Mouse (Mus musculus) midbrain, postnatal 0 days (tissue): ENCODE data around the gene Plau. TPM values are rescaled to one million over a fixed set of nuclear protein-coding genes. Genes with fewer than 3 reads are reported as not detected.

ENCODE experiments used
- ATAC-seq: fragments of 200-750 bp; cut with Nextera tagmentation; 2 replicates; pipeline ENCODE4 v1.8.0; 2017; ENCODE audit warnings: moderate number of reproducible peaks, mild to moderate bottlenecking, moderate TSS enrichment, moderate library complexity; ENCODE audit not compliant: low FRiP score
- DNase-seq: peaks from one replicate; pipeline ENCODE4 v3.0.0-alpha.2; 2015; ENCODE audit warnings: low spot score
- H3K27ac ChIP-seq: fragments of 300-500 bp; sonication (generic); 2 replicates; pipeline ENCODE4 v1.5.1; 2014; ENCODE audit warnings: low read depth, mild to moderate bottlenecking, low read length, mixed read lengths
- H3K27me3 ChIP-seq: fragments of 300-500 bp; sonication (generic); 2 replicates; pipeline ENCODE4 v1.6.1; 2014; ENCODE audit warnings: low read length, control low read depth, mixed read lengths; ENCODE audit not compliant: insufficient read depth
- H3K36me3 ChIP-seq: fragments of 300-500 bp; sonication (generic); 2 replicates; pipeline ENCODE4 v1.6.1; 2014; ENCODE audit warnings: low read length, control low read depth, mixed read lengths; ENCODE audit not compliant: insufficient read depth
- H3K4me1 ChIP-seq: fragments of 300-500 bp; sonication (generic); 2 replicates; pipeline ENCODE4 v1.6.1; 2014; ENCODE audit warnings: mild to moderate bottlenecking, control low read depth, antibody characterized with exemption, low read length, mixed read lengths; ENCODE audit not compliant: insufficient read depth
- H3K4me2 ChIP-seq: fragments of 300-500 bp; sonication (generic); 2 replicates; pipeline ENCODE4 v1.6.1; 2014; ENCODE audit warnings: low read depth, mild to moderate bottlenecking, low read length, mixed read lengths; ENCODE audit not compliant: poor library complexity, severe bottlenecking
- H3K4me3 ChIP-seq: fragments of 300-500 bp; sonication (generic); 2 replicates; pipeline ENCODE4 v1.5.1; 2014; ENCODE audit warnings: low read depth, mild to moderate bottlenecking, low read length, moderate library complexity
- H3K9ac ChIP-seq: fragments of 300-500 bp; sonication (generic); replicated peaks from 2 replicates; pipeline ENCODE4 v1.6.1; 2014; ENCODE audit warnings: mild to moderate bottlenecking, low read length, moderate library complexity, mixed read lengths; ENCODE audit not compliant: poor library complexity, severe bottlenecking
- H3K9me3 ChIP-seq: fragments of 300-500 bp; sonication (generic); 2 replicates; pipeline ENCODE4 v1.6.1; 2016; ENCODE audit warnings: low read length, control low read depth
- CTCF ChIP-seq: IDR thresholded peaks from 2 replicates; pipeline ENCODE4 v1.5.1; 2016; ENCODE audit warnings: antibody characterized with exemption, mild to moderate bottlenecking
- WGBS: fragments of 180-500 bp; shearing (Covaris S2); extraction: QIAGEN DNeasy Blood & Tissue Kit; methylation state at CpG from one replicate; pipeline ENCODE4 v1.1.7; 2014; 5-methylcytosine and 5-hydroxymethylcytosine counted together
- polyA plus RNA-seq: library from polyadenylated mRNA; unstranded; fragments of >200 nt; fragmentation: Nextera tagmentation; extraction: Ambion mirVana; gene quantifications from 2 replicates; pipeline ENCODE4 v1.2.1, GENCODE M21; 2015
- total RNA-seq: library from RNA; depleted of rRNA; stranded (reverse); fragments of >200 nt; gene quantifications from 2 replicates; pipeline ENCODE4 v1.2.3, GENCODE M21; 2014

The Plau gene
- total and polyA plus RNA-seq, 2 experiments from 2014 or later = 0.44 to 0.93 TPM

GRCm38 (mm10) chr14:20796170-20796569 lies 40.3 kb upstream of the Plau start:
- Histone ChIP-seq H3K9ac (no peak overlapping the region), H3K36me3 (no peaks in the 10 kb centered on the region), H3K4me2 (no peak overlapping the region), H3K27ac (peak overlapping the region; percentile 32; the same call in 1 of the 2 replicates), H3K4me3 (no peak overlapping the region), H3K27me3 (no peaks in the 10 kb centered on the region), H3K9me3 (no peaks in the 10 kb centered on the region), H3K4me1 (peaks cover 9% of the 10 kb centered on the region; the same call in 1 of the 2 replicates)
- DNase-seq (no peak), ATAC-seq (no peak)
- 72% methylated on average over 8 of the region's 8 CpGs for WGBS
- no peak for TF ChIP-seq CTCF

- no peak for TF ChIP-seq CTCF
- Histone ChIP-seq H3K9me3 (no peaks in the 10 kb centered on the region), H3K4me1 (peaks cover 9% of the 10 kb centered on the region; the same call in 1 of the 2 replicates), H3K4me3 (no peak overlapping the region), H3K4me2 (no peak overlapping the region), H3K36me3 (no peaks in the 10 kb centered on the region), H3K27me3 (no peaks in the 10 kb centered on the region), H3K9ac (no peak overlapping the region), H3K27ac (no peak overlapping the region)
- WGBS = 20% methylated on average over 8 of the region's 8 CpGs
- 0 out of 2 replicates have a peak, but pooled peaks have one; percentile 32 for ATAC-seq
- peak; percentile 73 for DNase-seq
Observed at GRCm38 (mm10) chr14:20796643-20797042, 39.8 kb upstream of the Plau start.

GRCm38 (mm10) chr14:20798300-20798699 lies 38.2 kb upstream of the Plau start:
- DNase-seq (no peak), ATAC-seq (no peak)
- TF ChIP-seq CTCF = no peak
- Histone ChIP-seq H3K4me3 (no peak overlapping the region), H3K36me3 (no peaks in the 10 kb centered on the region), H3K4me2 (no peak overlapping the region), H3K27ac (no peak overlapping the region), H3K9me3 (no peaks in the 10 kb centered on the region), H3K4me1 (peaks cover 3% of the 10 kb centered on the region; the same call in 1 of the 2 replicates), H3K9ac (no peak overlapping the region), H3K27me3 (no peaks in the 10 kb centered on the region)
- 83% methylated on average over 6 of the region's 6 CpGs for WGBS

GRCm38 (mm10) chr14:20798761-20799160 lies 37.7 kb upstream of the Plau start:
- H3K36me3 ChIP-seq = no peaks in the 10 kb centered on the region
- WGBS = 8% methylated on average over 7 of the region's 7 CpGs
- H3K27me3 ChIP-seq = no peaks in the 10 kb centered on the region
- DNase-seq (peak; percentile 79), ATAC-seq (no peak)
- no peak overlapping the region for H3K9ac ChIP-seq
- H3K4me2 ChIP-seq = no peak overlapping the region
- no peaks in the 10 kb centered on the region for H3K9me3 ChIP-seq
- no peak overlapping the region for H3K27ac ChIP-seq
- peaks cover 3% of the 10 kb centered on the region; the same call in 1 of the 2 replicates for H3K4me1 ChIP-seq
- no peak overlapping the region for H3K4me3 ChIP-seq
- TF ChIP-seq CTCF = peak; percentile 80

- no peak for TF ChIP-seq CTCF
- ATAC-seq (no peak), DNase-seq (no peak)
- H3K4me2 ChIP-seq = no peak overlapping the region
- H3K36me3 ChIP-seq = no peaks in the 10 kb centered on the region
- H3K9me3 ChIP-seq = no peaks in the 10 kb centered on the region
- no peaks in the 10 kb centered on the region for H3K4me1 ChIP-seq
- no peak overlapping the region for H3K9ac ChIP-seq
- H3K27ac ChIP-seq = no peak overlapping the region
- no peak overlapping the region for H3K4me3 ChIP-seq
- 44% methylated on average over 2 of the region's 2 CpGs for WGBS
- H3K27me3 ChIP-seq = no peaks in the 10 kb centered on the region
Observed at GRCm38 (mm10) chr14:20802926-20803605, 33.4 kb upstream of the Plau start.

GRCm38 (mm10) chr14:20803606-20803938 lies 32.9 kb upstream of the Plau start:
- no peak overlapping the region for H3K9ac ChIP-seq

More at GRCm38 (mm10) chr14:20803606-20803938, 32.9 kb upstream of the Plau start:
- no peaks in the 10 kb centered on the region for H3K36me3 ChIP-seq
- ATAC-seq = peak; percentile 47; the same call in 1 of the 2 replicates
- 4% methylated on average over 7 of the region's 7 CpGs for WGBS
- TF ChIP-seq CTCF = peak; percentile 91
- H3K27me3 ChIP-seq = no peaks in the 10 kb centered on the region
- peak; percentile 84 for DNase-seq
- H3K4me3 ChIP-seq = no peak overlapping the region
- H3K27ac ChIP-seq = no peak overlapping the region
- H3K4me2 ChIP-seq = no peak overlapping the region
- no peaks in the 10 kb centered on the region for H3K9me3 ChIP-seq
- H3K4me1 ChIP-seq = no peaks in the 10 kb centered on the region
